Mouse (Mus musculus): ENCODE data around the gene Olfr196. TPM values are rescaled to one million over a fixed set of nuclear protein-coding genes. Genes with fewer than 3 reads are reported as not detected.

The Olfr196 gene
- polyA plus RNA-seq (2012): not detected in 2 replicates

GRCm38 (mm10) chr16:59170354-59170753, at the start of gene Olfr196:
Gene Olfr196, minus strand, starts transcription at chr16:59170454.

GRCm38 (mm10) chr16:59219667-59220066, 49.4 kb upstream of the Olfr196 start, which contains the start of gene Olfr199:
Gene Olfr199, minus strand, starts transcription at chr16:59219767.

GRCm38 (mm10) chr16:59203433-59203832, 33.2 kb upstream of the Olfr196 start, which contains the start of gene Olfr198:
Gene Olfr198, minus strand, starts transcription at chr16:59203533.

GRCm38 (mm10) chr16:59146746-59147145, 23.5 kb downstream of the Olfr196 start, which contains the start of gene Olfr195:
Gene Olfr195, plus strand, starts transcription at chr16:59147046.

GRCm38 (mm10) chr16:59120969-59121368, 49.3 kb downstream of the Olfr196 start, which contains the start of gene Olfr194:
Gene Olfr194, minus strand, starts transcription at chr16:59121069.

Other genes starting within 250 kb of the Olfr196 start
- gene Olfr181, start 241.7 kb downstream of the Olfr196 start, polyA plus RNA-seq (2012): not detected in 2 replicates
- not detected in 2 replicates for gene Olfr180, start 241.1 kb downstream of the Olfr196 start, polyA plus RNA-seq (2012)
- 0.06 TPM in 1 of 2 replicates, not detected in the other for gene Olfr183, start 175.1 kb downstream of the Olfr196 start, polyA plus RNA-seq (2012)
- not detected in 2 replicates for gene Olfr186, start 140.2 kb downstream of the Olfr196 start, polyA plus RNA-seq (2012)
- not detected in 2 replicates for gene Olfr187, start 130.7 kb downstream of the Olfr196 start, polyA plus RNA-seq (2012)
- gene Olfr190, start 92.4 kb downstream of the Olfr196 start, polyA plus RNA-seq (2012): not detected in 2 replicates
- not detected in 2 replicates for gene Olfr191, start 80.6 kb downstream of the Olfr196 start, polyA plus RNA-seq (2012)
- gene Olfr193, start 58.6 kb downstream of the Olfr196 start, polyA plus RNA-seq (2012): not detected in 2 replicates
- not detected in 2 replicates for gene Olfr194, start 49.4 kb downstream of the Olfr196 start, polyA plus RNA-seq (2012)
- gene Olfr195, start 23.4 kb downstream of the Olfr196 start, polyA plus RNA-seq (2012): not detected in 2 replicates
- gene Olfr198, start 33.1 kb upstream of the Olfr196 start, polyA plus RNA-seq (2012): not detected in 2 replicates
- gene Olfr199, start 49.3 kb upstream of the Olfr196 start, polyA plus RNA-seq (2012): not detected in 2 replicates
- gene Olfr201, start 102.2 kb upstream of the Olfr196 start, polyA plus RNA-seq (2012): not detected in 2 replicates
- not detected in 2 replicates for gene Olfr202, start 116.3 kb upstream of the Olfr196 start, polyA plus RNA-seq (2012)
- not detected in 2 replicates for gene Olfr203, start 128.4 kb upstream of the Olfr196 start, polyA plus RNA-seq (2012)
- gene Olfr204, start 147.8 kb upstream of the Olfr196 start, polyA plus RNA-seq (2012): 0.02 TPM in 1 of 2 replicates, not detected in the other
- not detected in 2 replicates for gene Olfr205, start 160.7 kb upstream of the Olfr196 start, polyA plus RNA-seq (2012)
- gene Olfr206, start 178.8 kb upstream of the Olfr196 start, polyA plus RNA-seq (2012): not detected in 2 replicates
- gene Olfr209, start 193.5 kb upstream of the Olfr196 start, polyA plus RNA-seq (2012): not detected in 2 replicates
- not detected in 2 replicates for gene Gabrr3, start 236.9 kb upstream of the Olfr196 start, polyA plus RNA-seq (2012)

Measured in megakaryocyte-erythroid progenitor cell, adult 5 weeks (primary cell).